Mouse (Mus musculus) lung, postnatal 0 days (tissue): ENCODE measurements around the gene Spp2.

ENCODE experiments used
- CTCF ChIP-seq: IDR thresholded peaks from 2 replicates; pipeline ENCODE4 v1.5.1; 2016; ENCODE audit warnings: antibody characterized with exemption, mild to moderate bottlenecking
- EP300 ChIP-seq: IDR thresholded peaks from 2 replicates; pipeline ENCODE4 v1.6.1; 2016; ENCODE audit warnings: antibody characterized with exemption, mild to moderate bottlenecking, control low read depth

- TF ChIP-seq CTCF (peak; percentile 16; the same call in 1 of the 2 replicates), EP300 (no peak)
These were observed 55.7 kb downstream of the Spp2 start for GRCm38 (mm10) chr1:88462484-88462883.
